Mouse (Mus musculus) induced T-regulatory cell, adult 2 months (primary cell): ENCODE results near the gene Lnx2.

ENCODE experiments used
- DNase-seq: peaks from one replicate; pipeline ENCODE4 v3.0.0-alpha.2; 2012; ENCODE audit warnings: low read depth

Lnx2 gene

DNA sequence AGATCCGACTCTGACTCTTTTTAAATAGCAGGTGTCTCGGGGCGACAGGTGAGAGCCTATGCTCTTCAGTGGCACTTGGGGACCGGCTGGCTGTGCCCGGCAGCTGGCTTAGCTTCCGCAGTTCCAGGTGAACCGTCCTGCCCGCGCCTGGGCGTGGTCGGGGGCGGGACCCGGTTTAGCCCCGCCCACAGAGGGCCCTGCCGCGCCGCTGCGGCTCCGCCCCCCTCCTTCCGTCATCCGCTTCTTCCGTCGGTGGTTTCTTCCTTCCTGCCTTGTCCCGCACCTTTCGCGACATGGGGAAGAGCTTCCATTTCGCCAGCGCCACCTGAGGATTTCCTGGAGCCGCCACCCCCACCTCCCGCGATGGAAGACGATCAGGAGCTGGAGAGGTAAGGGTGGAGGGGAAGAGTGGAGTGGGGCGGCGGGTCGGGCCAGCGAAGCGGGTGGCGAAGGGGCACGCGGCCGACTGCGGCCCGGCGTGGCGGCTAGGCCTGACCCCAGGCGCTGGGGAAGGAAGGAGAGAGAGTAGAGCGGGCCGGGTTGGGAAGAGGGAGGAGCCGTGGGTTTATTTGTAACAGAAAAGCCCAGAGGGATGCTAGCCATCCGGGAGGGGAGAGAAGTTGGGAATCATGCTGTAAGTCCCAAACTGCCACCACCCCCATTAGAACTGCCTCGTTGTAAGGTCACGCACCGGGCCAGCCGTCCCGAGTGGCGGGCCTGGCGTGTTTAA is 1.1 kb upstream of the Lnx2 start:
- peak; percentile 96 for DNase-seq

DNA sequence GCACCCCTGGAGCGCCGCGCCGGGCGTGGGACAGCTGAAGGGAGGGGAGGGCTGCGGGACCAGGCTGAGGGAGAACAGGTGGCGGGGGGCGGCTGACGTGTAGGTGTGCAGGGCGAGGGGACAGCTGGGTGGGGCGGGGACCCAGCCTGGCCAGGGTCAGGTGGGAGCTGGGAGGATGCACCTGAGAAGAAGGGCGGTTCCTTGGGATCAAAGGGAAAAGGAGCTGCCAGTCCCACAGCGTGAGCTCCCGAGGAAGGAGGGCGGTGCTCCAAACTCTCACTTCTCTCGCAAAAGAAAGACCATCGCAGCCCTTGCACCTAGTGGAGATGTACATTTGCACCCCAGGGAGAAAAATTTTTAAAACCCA is 396 bp upstream of the Lnx2 start, which contains the start of gene Polr1d:
Gene Polr1d (plus strand): TSS at position 252 of the 367 bp plus-strand sequence.
- DNase-seq: no peak

DNA sequence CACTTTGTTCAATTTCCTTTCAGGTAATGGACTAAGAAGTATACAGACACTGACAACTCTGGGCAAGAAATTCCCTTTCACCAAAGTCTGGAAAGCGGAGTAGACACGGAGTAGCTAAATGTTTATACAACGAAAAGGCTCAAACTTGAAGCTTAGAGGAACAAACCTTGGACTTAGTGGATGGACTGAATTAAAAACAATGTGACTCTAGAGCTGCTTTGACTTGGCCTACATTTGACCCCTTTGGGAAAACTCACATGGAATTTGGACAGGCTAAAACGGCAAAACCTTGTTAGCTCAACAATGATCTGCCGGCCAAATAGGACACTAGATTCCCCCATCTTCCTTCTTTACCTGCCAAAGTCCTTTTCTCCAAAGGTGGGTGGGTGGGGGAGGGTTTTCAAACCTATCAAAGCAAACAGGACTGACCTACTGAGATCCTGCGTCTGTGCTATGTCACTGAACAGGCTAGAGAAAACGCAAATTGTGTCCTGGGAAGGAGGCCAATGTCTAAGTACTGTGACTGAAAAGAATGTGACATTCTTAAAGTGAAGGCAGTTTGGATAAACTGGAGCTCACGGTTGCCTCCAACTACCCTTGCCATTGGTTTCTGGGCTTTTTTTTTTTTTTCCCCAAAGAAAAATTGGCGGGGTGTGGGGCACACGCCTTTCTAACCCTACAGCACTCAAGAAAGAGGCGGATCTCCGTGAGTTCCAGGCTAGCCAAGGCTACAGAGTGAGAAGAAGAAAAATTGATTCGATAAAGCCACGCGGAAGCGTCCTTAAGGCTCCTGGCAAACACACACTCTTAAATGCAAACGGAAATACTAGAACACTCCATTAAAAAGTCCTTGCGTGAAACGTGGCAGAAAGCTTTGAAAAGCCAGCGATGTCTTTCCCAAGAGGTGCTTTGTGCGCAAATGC is 1.0 kb downstream of the Lnx2 start:
- DNase-seq: peak; percentile 58

DNA sequence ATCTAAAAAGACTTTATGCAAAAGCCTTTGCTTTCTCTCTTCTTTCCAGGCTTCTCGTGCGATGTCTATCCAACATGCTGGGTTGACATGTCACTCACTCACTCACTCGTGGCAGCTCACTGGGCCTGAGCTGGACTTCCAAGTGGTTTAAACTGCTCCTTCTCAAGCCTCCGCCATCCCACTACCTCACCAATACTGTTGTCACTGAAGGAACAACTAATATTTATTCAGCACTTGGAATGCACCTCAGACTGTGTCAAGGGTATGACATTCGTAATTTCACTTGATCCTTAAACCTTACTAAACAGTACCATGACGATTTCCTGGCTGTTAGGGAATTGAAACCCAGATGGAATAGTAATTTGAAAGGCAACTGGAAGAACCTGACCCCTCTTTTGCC is 2.6 kb downstream of the Lnx2 start:
- no peak for DNase-seq

DNA sequence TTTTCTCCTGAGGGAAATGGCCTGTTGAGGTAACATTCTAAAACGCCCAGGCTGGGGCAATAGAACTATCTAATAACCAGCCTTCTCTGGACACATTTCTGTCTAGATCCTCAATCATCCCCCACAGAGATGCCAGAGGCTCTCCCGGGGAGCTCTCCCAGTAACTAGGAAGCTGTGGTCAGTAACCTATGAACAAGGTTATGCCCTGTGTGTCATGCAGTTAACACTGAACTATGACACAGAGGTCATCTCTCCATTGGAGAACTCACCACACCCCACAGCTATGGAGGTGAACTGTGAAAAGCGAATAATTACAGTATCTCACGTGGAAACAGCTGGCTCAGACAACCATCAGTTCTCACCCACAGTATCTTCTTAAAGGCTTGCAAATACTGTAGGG is 4.5 kb downstream of the Lnx2 start:
- no peak for DNase-seq

DNA sequence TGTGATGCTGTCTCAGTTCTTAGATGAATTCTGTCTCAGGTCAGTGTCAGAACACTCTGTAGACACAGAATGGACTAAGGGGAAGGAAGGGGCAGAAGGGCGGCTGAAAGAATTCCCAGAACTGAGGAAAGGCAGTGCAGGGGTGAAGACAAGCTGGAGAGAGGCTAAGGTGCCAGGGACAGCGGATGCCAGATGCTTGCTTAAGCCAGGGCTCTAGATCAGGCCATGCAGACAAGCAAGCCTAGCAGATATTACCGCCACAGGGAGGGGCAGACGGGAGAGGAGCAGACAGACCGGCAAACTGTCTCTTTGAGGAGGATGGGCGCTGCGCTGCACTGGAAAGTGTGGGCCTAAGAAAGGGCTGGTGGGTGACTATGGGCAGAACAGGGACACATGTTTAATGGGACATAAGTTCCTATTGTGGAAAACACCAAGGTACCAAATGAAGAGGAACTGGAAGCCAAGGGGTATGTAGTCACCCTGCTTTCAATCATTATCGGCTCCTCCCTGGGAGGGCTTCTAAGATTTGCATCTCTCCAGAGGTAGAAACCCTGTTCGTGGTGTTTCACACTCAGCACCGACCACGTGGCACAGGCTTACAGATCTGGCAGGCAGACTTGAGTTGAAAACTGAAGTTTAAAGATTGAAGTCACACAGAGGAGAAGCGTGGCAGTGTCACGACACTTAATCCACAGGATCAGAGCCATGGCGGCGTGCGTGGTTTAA is 5.4 kb downstream of the Lnx2 start:
- DNase-seq: peak; percentile 45

DNA sequence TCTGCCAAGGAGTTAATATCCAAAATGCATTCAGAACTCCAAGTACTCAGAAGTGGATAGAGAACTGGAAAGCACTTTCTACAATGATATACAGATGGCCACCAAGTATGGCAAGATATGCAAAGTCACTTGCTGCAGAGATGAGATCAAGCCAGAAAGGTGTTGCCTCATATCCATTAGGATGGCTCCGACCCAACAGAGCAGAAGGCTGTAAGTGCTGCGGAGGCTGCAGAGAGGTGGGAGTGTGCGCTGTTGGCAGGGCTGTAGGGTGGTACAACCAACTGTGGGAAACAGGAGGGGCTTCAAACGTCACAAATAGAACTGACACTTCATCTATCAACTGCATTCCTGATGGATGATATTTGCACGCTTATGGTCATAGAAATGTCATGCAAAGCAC is 7.5 kb downstream of the Lnx2 start:
- DNase-seq: no peak

DNA sequence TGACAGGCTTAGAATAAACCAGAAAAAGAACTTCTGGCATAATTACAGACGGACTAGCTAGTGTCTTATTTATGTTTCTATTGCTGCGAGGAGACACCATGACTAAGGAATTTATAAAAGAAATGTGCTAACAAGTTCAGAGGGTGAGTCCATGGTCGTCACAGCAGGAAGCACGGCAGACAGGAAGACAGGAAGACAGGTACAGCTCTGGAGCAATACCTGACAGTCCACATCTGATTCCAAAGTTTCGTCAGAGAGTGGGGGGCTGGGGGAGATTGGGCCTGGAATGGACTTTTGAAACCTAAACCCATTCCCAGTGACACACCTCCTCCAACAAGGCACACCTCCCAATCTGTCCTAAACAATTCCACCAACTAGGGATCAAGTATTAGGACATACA is 9.4 kb downstream of the Lnx2 start:
- DNase-seq: peak; percentile 20

DNA sequence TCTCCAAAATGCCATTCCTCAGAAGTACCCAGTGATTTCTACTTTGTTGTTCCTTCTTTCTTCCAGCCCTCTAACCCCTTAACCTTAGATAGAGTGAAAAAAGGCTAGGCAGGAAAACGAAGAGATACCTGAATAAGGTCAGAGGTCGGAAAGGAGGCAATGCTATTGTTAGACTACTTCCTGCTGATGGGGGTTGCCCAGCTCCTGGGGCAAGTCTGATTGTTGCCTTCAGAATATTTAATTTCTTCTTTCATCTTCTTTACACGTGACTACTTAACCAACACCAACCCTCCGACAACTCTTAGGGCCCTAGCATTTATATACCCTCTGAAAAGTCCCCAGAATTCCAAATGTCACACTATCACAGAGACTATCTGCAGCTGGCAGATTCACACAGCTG is 10.3 kb downstream of the Lnx2 start:
- DNase-seq: peak; percentile 73

DNA sequence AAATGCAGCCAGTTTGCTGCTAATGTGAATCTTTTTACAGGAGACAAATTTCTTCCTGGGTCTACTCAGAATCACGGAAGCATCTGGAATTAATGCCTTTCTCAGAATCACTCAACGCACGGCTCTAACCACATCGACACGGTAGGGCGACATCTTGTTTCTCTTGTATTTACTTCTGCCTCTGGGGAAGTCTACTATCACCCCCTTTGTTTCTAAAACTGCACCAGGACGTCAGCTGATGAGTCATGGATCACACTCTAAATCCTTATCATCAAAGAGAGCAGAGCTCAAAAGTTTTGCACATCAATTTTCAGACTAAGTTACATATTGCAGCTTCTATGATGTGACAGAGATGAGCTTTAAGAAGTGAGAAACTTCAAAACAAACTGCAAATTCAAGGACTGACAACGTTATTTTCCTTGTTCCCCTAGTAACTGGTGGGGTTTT is 13.1 kb downstream of the Lnx2 start:
- DNase-seq: peak; percentile 89

DNA sequence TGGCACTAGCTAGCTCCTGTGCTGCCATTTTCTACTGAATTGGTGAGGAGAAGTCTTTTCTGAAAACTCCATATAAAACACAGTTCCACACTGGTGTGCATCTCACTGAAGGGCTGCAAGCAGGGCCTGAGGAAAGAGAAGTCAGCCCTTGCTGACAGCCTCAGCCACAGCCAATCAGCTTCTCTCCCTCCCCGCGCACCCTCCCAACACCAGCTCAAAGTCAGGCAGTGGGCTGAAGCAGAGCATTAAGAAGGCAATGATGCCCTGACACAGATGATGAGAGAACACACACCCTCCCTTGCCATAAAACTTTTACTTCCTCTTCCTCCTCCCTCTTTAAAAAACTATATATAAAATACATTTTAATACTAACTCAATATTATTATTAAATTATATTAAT is 16.4 kb downstream of the Lnx2 start:
- peak; percentile 22 for DNase-seq

DNA sequence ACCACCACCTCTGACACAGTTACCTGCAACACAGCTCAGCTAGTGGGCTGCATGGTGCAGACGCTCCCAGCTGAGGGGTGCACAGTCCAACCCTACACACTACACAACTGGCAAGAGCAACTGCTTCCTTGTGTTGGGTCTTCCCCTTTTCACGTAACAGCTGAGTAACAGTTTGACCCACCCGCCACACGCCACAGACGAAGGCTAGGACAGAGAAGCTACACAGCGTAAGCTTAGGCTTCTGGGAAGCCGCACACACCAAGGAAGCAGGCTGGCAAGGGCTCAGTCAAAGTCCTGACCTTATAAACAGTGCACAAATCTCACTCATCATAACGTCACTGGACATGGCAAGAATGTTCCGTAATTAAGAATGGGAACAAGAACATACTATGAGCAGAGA is 17.1 kb downstream of the Lnx2 start:
- peak; percentile 48 for DNase-seq

DNA sequence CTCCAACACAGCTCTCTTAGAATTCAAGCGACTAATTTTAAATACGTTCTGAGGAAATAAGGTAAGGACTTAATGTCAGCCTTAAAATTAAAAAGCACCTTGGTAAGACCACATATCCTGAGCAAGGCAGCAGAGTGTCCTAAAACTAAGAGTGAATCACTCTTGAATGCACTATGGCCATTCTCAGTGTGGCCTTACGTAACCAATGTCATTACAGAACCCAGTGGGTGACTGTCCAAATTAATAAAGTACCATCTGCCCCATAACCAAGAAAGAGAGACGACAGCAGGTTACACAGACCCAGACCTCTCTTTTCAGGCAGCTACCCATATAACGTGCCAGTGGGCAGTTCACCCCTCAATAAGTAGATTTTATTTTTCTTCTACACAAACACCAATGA is 17.7 kb downstream of the Lnx2 start:
- DNase-seq: no peak

DNA sequence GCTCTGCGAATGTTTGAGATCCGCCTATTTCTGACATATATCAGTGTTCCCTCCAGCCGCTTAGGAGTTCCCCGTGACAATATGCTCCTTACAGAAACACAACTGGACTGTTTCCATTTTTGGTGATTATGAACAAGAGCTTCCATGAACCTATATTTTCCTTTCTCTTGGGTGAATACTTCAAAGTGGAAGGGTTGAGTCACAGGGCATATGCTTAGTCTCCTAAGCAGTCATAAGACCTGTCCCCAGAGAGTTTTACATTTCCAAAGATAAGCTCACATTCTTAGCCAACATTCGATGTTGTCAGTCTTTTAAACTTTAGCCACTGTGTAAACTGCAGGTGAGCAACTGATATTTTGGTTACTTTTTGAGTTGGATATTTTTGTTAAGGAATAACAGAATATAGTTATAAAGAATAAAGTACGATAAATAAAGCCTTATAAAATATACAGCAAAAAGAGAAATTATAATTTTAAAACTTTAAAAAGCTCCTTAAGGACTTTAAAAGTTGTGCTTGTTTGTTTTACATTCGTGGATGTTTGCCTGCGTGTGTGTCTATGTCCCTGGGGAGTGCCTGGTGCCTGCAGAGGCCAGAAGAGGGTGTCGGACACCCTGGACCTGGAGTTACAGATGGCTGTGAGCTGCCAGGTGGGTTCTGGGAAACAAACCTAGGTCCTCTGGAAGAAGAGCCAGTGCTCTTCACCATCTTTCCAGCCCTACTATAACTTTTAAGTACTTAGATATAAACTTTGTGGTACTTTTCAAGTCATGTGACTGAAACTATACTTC is 18.6 kb downstream of the Lnx2 start:
- peak; percentile 43 for DNase-seq

DNA sequence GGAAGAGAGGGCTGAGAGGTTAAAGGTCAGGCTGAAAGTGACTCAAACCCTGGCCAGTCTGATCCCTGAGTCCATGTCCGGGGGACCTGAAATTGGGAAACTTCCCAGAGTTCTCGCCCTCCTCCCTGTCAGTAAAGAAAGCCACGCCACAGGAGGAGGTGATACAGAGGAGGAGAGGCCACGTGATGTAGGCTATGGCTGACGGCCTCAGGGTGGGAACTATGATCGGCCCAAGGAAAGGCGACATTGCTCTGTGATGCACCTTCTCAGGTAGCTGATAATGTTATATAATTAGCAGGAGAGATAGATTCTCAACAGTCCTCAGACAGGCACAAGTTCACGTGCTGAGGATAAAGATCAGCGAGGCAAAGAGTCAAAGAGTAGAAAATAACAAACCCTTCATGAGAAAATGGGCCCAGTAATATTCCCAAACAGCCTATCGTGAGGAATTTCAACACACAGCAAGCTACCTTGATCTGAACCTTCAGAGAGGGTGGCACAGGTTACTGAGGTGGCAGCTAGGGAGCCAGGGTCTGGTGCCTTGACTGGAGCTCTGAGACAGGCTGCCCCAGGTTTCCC is 19.6 kb downstream of the Lnx2 start:
- DNase-seq: peak; percentile 28

DNA sequence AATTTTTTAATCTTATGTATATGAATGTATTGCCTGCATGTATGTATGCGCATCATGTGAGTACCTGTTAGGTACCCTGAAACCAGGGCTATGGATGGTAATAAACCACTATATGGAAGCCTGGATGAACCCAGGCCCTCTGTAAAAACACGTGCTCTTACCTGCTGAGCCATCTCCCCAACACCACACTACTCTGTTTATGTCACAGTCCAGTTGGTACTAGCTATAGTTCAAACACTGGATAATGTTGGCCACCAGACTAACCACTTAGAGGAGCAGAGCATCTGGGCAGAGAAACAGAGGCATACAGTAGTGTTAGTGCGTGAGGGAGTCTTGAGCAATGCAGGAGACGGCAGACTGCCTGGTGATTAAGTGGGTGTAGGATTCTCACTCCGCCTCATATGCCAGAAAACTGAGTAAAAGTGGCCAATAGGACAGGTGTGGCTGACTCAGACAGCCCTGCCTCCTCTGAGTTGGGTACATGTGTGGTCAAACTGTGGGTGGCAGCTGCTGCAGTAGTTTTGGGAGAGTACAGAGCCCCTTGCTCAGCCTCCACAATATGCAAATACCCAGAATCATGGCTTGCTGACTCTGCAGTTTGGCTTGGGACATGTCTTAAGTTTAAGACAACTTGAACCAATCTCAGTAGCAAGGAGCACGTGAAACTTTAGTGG is 20.7 kb downstream of the Lnx2 start:
- DNase-seq: peak; percentile 81

DNA sequence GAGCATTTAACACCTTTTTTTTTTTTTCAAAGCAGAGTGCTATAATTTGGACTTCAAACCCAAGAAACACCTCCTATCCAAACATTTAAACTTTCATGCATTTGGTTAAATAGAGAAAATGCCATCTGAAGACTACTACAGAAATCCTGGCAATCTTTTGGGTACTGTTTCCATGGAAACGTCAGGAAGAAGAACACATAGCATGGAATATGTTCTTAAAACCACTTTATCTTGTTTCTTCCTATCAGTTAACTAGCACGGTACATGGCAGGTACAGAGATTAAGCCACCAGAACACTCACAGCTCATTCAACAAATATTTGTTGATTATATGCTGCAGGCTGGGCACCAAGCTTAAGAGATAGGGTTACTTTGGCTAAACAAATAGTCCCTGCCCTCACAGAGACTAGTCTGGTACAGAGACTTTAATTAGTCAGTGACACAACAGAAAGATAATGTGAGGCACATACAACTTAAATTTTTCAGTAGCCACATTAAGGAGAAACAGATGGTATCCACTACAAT is 21.6 kb downstream of the Lnx2 start:
- peak; percentile 18 for DNase-seq

DNA sequence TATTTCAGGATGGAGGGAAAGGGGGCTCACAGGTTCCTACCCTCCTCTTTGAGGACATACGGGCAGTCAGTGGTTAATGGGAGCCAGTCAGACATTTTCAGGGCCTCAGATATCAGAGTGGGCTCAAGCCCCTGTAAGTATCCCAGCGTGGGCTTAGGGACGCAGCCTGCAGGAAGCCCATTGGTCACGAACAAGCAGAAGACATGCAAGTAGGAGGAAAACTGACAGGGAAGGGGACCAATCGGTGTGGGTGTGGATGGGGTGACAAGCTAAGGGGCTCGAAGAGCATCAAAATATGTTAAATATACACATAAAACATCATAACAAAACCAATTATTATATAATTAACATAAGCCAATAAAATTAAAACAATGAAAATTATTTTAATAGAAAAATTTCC is 22.1 kb downstream of the Lnx2 start:
- no peak for DNase-seq

DNA sequence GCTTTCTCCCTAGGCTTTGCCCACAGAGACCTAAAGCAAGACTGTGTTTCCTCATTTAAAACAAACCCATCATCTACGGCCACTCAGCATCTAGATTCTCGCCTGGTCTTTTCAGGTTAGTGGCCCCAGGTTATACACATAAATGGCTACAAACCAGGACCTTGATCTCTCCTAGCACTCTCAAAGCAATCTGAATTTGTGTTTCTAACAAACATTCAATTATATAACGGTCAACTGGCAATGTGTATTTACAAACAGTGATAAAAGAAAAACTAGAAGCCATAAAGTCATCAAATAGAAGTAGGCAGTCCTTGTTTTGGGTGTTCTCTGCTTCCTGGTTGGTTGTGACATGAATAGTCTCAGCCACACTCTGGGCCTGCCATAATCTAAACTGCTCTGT is 22.9 kb downstream of the Lnx2 start:
- DNase-seq: peak; percentile 9

DNA sequence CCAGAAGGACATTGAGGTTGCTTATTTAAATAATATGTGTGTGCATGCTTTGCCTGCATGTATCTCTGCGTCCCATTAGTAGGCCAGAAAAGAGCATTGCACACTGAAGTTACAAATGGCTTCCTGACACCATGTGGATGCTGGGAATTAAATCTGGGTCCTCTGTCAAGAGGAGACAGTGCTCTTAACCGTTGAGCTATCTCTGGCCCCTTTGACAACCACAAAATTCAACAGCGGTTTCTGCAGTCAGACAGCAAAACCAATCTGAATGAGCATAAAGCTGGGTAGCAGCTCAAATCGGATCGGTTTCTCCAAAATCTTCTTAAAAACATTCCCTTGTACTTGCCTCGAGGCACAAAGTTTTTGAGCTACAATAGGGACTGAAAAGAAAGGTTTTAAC is 23.3 kb downstream of the Lnx2 start:
- peak; percentile 15 for DNase-seq

DNA sequence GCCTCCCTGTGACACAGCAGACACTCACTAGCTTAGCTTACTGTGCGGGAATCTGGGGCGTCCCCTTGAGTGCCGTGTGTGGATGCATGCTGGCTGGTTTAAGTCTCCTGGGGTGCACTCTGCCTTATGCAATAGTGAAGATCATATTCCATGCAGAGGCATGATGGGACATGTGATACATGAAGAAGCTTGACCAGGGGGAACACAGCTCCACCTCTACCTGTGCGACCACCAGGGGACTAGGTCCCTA is 24.2 kb downstream of the Lnx2 start:
- peak; percentile 34 for DNase-seq
